Mouse (Mus musculus) embryonic fibroblast, embryonic 13.5 days (primary cell): ENCODE results near the gene Foxd1. TPM values are rescaled to one million over a fixed set of nuclear protein-coding genes. Genes with fewer than 3 reads are reported as not detected.

Experiments used
- H3K27ac ChIP-seq: 2 replicates; pipeline ENCODE4 v1.5.1; 2012; ENCODE audit warnings: low read length, control low read depth, inconsistent platforms; ENCODE audit not compliant: insufficient read depth
- H3K4me1 ChIP-seq: 2 replicates; pipeline ENCODE4 v1.6.1; 2011; ENCODE audit warnings: low read length; ENCODE audit not compliant: control insufficient read depth, insufficient read depth
- H3K4me3 ChIP-seq: 2 replicates; pipeline ENCODE4 v1.5.1; 2011; ENCODE audit warnings: mild to moderate bottlenecking, control low read depth, low read length; ENCODE audit not compliant: insufficient read depth
- CTCF ChIP-seq: IDR thresholded peaks from 2 replicates; pipeline ENCODE4 v1.5.1; 2011; ENCODE audit warnings: mild to moderate bottlenecking, control low read depth, low read length, moderate library complexity, borderline replicate concordance; ENCODE audit not compliant: insufficient read depth
- POLR2A ChIP-seq: IDR thresholded peaks from 2 replicates; pipeline ENCODE4 v1.6.1; 2011; ENCODE audit warnings: low read depth, mild to moderate bottlenecking, control low read depth, low read length, moderate library complexity
- polyA plus RNA-seq: library from polyadenylated mRNA; stranded (reverse); fragments of >200 nt; gene quantifications from 2 replicates; pipeline ENCODE4 v1.2.4, GENCODE M21; 2011; ENCODE audit warnings: low read depth; ENCODE audit not compliant: missing spikeins, insufficient read length

The Foxd1 gene
- polyA plus RNA-seq, 1 experiment, result 5.9 TPM

DNA sequence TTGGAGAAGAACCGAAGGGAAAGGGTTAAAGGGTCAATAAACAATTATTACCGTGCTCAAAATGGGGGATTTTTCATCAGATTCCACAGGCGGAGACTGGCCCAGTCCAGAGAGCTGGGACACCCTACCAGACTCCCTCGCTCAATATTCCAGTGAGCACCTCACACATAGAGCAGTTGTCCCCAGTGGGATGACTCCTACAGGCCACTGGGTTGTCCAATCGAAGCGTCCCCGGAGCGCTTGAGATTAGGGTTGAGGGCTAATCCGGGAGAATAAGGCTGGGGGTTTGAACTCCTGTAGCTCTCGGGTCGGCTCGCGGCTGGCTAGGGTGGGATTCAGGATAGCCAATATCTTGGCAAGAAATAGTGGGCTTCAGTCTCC, 343 bp upstream of the Foxd1 start:
- no peak overlapping the region for H3K27ac ChIP-seq
- TF ChIP-seq POLR2A, result no peak
- no peak for TF ChIP-seq CTCF
- H3K4me1 ChIP-seq, result no peaks in the 10 kb centered on the region; the same call in 1 of the 2 replicates
- peak overlapping the region; percentile 0; the same call in 1 of the 2 replicates for H3K4me3 ChIP-seq

DNA sequence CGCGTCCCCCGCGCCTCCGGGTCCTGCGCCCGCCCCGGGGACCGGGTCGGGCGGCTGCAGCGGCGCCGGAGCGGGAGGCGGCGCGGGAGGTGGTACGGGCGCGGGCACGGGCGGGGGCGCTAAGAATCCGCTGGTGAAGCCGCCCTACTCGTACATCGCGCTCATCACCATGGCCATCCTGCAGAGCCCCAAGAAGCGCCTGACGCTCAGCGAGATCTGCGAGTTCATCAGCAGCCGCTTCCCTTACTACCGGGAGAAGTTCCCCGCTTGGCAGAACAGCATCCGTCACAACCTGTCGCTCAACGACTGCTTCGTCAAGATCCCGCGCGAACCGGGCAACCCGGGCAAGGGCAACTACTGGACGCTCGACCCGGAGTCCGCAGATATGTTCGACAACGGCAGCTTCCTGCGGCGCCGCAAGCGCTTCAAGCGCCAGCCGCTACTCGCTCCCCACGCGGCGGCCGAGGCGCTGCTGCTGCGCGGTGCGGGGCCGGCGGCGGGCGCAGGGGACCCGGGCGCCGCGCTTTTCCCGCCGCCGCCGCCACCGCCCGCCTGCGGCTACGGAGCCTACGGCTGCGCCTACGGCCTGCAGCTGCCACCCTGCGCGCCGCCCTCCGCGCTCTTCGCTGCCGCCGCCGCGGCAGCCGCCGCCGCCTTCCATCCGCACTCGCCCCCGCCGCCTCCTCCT, 973 bp downstream of the Foxd1 start:
- Histone ChIP-seq H3K27ac (peak overlapping the region; percentile 15; the same call in 1 of the 2 replicates), H3K4me1 (no peaks in the 10 kb centered on the region; the same call in 1 of the 2 replicates), H3K4me3 (peak overlapping the region; percentile 44)
- TF ChIP-seq CTCF (no peak), POLR2A (no peak)

DNA sequence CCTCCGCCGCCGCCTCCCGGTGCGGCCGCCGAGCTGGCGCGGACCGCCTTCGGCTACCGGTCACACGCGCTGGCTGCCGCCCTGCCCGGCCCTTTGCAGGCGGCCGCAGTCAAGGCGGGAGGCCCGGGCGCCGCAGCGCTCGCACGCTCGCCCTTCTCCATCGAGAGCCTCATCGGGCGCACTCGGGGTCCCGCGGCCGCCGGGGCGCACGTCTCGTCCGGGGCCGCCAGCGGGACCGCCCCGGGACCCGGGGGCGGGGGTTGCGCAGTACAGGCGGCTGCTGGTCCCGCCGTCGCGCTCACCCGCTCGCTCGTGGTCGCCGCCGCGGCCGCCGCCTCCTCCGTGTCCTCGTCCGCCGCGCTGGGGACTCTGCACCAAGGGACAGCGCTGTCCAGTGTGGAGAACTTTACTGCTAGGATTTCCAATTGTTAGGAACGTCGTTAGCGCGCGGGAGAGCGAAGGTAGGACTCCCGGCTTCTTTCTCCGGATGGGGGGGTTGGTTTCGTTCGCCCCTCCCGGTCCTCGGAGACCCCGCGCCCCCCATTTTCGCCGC, 1.6 kb downstream of the Foxd1 start:
- no peak overlapping the region for H3K27ac ChIP-seq

DNA sequence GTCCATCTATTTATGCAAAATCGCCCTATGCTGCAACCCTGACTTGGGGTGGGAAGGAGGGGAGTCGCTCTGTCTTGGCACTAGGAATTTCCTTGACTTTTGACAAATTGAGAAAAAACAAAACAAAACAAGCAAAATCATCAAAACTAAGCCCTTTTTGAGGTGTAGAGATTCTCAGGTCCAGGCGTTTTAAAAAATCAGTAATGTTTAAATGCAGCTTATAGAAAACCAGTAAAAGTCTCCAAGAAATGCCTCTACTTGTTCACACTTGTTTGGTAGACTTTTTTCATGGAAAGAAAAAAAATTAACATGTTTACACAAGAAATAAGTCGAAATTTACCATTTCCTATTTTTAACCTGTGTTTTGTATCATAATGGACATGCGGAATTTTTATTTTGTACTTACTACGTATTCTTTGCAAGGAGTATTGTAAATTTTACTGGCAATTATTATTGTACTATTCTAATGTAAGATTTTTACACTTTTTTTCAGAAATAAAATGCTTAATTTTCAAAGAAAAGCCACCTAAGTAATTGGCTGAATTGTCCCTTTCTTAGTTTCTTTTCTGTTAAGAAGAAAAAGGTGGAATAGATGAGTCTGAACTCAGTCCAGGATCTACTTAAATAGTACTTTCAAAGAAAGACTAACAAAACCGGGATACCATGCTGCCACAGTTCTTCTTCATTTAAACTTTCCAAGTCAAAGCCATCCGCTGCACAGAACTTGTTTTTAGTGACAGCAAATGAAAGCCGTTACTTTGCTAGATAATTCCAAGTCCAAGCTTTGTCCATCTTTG, 2.3 kb downstream of the Foxd1 start:
- Histone ChIP-seq H3K27ac (no peak overlapping the region), H3K4me1 (no peaks in the 10 kb centered on the region; the same call in 1 of the 2 replicates), H3K4me3 (peak overlapping the region; percentile 44)
- TF ChIP-seq POLR2A (no peak), CTCF (no peak)

More for the DNA sequence above, 1.6 kb downstream of the Foxd1 start:
- TF ChIP-seq CTCF, result no peak
- TF ChIP-seq POLR2A, result no peak
- H3K4me1 ChIP-seq, result no peaks in the 10 kb centered on the region; the same call in 1 of the 2 replicates
- H3K4me3 ChIP-seq, result peak overlapping the region; percentile 44

DNA sequence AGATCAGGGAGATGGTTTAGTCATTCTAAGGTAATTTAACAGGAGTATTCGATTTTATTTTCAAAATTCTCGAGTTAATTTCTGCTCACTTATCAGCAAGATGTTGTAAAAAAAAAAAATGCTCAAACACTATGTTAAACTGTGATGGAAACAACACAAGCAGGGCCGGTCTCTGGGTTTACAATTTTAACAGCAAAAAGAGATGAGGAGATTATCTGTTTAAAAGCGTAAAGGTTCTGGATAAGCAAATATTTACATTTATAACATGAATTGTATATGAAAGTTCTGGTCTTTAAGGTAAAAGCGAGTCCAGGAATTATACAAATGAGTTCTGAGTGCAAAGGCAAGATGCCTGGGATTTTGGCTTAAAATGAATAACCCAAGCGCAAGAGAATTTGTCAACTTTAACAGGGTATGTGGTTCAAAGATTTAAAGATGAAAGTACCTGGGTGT, 3.0 kb downstream of the Foxd1 start:
- Histone ChIP-seq H3K4me1 (no peaks in the 10 kb centered on the region; the same call in 1 of the 2 replicates), H3K27ac (no peak overlapping the region), H3K4me3 (peak overlapping the region; percentile 24)
- TF ChIP-seq POLR2A, result no peak
- no peak for TF ChIP-seq CTCF

DNA sequence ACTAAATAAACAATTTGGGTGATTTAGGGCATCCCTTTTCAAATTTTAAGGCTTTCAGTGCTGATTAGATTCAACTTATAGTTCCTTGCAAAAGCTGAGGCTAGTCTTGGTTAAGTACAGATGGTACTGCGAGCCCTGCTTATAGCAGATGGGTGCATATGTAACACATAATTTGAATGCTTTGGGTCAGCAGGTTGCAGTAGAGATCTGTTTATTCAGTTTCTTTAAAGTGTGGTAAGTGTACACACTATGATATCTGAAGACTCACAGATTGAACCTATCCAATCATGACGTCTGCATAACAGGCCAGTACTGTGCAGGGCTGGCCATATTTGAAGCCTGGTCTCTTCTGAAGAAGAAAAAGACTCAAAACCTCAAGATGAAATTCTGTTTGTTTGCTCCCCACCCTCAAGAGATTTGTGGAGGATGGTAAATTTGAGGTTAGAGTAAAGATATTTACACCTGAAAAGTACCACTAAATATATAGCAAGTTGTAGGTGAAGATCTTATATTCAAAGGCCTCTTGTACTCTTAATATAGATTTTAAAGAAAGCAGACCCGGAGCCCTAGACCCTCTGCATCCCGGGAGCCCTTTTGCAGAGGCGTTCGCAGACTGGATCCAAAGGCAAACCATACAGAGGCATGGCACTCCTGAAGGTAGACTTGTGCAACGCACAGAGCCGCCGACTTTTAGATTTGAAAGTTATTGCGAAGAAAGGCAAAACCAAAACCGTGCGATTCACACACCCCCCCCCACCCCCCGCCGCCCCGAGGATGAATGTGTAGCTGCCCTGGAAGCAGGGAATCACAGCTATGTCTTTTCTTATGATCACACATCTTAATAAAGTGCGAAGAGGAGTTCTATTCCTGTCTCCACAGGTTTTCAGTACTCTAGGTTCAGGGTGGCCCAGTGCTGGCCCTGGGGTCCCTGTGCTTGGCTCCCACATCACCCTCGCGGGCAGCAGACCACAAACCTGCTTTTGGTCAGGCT, 3.7 kb downstream of the Foxd1 start:
- no peaks in the 10 kb centered on the region; the same call in 1 of the 2 replicates for H3K4me1 ChIP-seq
- H3K27ac ChIP-seq, result no peak overlapping the region
- TF ChIP-seq POLR2A (no peak), CTCF (no peak)
- H3K4me3 ChIP-seq, result 0 out of 2 replicates have a peak overlapping the region, but pooled peaks have one; percentile 7

DNA sequence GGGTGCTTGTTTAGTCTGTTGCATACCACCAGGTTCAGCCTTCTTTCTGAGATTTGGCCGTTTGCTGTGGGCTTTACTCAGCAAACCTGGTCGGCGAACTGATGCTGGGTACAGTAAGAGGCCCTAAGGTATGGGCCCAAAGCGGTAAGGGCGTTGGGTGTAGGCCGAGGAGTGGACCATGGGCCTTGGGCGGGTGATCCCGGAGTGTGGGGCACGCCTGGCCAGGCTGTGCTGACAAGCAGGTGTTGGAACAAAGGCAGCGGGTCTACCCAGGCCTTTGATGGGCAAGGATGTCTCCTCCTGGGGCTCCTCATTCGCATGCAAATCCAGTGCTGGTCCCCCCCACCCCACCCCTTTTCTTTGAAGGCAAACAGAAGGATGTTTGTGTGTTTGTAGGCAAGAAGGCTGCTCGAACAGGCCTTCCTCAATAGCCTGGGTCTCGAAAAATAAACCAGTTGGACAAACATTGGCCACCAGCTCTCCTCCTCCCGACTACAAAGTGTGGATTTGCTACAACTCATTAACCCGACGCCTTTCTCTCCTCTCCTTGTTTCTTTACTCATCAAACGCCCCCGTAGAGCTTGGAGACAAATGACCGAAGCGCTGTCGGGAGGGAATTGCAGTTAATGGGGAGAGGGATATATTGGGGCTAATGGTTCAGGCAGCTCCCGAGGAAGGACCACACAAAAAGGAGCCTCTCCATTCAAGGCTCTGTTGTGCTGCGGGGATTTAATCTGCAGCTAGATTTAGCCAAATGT, 4.6 kb downstream of the Foxd1 start:
- no peaks in the 10 kb centered on the region; the same call in 1 of the 2 replicates for H3K4me1 ChIP-seq
- TF ChIP-seq POLR2A (no peak), CTCF (no peak)
- no peak overlapping the region for H3K27ac ChIP-seq
- peak overlapping the region; percentile 7; the same call in 1 of the 2 replicates for H3K4me3 ChIP-seq

DNA sequence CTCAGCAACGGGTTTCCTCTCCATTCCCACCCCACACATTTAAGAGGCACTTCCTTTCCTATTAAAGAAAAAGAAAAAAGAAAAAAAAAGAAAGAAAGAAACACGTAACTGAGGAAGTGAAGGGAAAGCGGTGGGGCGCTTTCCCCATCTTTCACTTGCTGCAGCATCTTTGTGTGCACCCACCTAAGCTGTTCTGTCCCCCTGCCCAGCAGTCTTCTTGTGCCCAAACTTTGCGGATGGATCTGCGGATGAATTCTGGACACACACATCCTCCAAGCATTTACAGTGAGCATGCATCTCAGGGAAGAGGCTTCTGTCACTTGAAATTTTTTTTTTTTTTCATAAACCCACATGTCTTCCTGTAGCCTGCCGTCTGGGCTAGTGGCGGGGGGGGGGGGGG, 5.3 kb downstream of the Foxd1 start:
- Histone ChIP-seq H3K4me3 (no peak overlapping the region), H3K27ac (no peak overlapping the region), H3K4me1 (no peaks in the 10 kb centered on the region; the same call in 1 of the 2 replicates)
- TF ChIP-seq CTCF, result no peak
- no peak for TF ChIP-seq POLR2A
